Mouse (Mus musculus) kidney, postnatal 14 days (tissue): ENCODE measurements around the gene Klhl12.
"Not testable (repeated sequence)": the region's sequence is repeated elsewhere in the genome, so short reads cannot be mapped to it uniquely, and the experiment has no call there.

Experiments used
- DNase-seq: peaks from one replicate; pipeline ENCODE4 v3.0.0; 2022; ENCODE audit warnings: mixed read lengths

Klhl12 gene

DNA sequence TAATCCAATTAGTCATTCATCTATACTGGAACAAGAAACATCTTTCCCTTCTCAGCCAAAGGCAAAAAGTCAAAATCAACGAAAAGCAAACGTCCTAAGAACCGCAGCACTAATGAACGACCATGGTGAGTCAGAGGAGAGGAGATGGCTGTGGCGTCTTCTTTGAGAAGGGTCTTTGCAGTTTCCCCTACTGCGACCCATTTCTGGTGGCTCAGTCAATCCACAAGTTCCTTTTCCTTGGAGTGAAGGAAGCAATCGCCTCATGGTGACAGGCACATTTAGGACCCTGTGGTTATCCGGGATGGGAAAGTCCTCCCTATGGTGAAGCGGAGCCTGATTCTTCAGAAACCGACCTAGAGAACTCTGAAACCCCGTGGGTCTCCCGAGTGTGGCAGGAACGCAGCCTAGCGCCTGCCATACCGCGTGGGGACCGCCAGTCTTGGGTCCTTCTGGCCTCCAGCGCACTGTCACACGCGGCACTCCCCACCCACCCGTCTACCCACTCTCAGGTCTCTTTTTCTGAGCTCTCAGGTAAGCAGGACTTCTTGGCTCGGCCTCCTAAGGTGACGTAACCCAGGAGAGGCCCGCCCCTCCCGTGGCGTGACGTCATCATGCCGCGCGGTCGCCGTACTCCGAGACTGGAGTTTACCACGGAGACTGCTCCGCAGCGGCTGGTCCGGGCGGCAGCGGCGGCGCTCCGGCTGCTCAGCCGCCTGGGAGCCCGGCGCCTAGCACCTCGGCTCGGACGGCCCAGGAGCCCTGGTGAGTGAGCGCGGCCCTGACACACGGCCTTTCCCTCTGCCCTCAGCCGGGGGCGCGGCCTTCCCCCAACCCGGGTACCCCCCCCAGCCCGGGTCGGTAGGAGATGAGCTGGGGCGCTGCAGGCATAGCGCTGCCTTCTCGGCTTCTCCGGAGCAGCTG, at the start of gene Klhl12:
TSS of gene Klhl12 (plus strand) at position 628 of the 921 bp plus-strand sequence.
- peak; percentile 97 for DNase-seq

- DNase-seq, result no peak
These were observed 48.9 kb upstream of the Klhl12 start for GRCm38 (mm10) chr1:134406414-134406771.

DNA sequence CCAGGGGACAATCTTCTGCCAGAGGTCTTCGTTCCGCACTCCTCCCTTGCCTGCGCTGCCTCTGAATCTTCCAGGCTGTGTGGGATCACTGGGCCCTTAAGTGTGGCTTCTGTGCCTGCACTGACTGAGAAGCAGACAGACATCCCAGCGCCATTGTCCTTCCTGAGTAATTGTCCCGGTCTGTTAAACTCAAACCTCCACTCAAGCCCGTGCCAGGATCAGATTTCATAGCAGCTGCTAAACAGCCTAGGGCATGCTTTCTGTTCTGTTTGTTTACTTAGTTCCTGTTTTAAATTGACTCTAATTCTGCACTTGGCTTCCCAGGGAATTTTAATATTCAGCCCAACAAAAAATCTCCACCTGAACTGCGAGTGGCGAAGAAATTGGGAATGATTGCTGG, 47.3 kb upstream of the Klhl12 start:
- peak; percentile 43 for DNase-seq

GRCm38 (mm10) chr1:134411706-134412629, 43.4 kb upstream of the Klhl12 start:
- no peak for DNase-seq

DNA sequence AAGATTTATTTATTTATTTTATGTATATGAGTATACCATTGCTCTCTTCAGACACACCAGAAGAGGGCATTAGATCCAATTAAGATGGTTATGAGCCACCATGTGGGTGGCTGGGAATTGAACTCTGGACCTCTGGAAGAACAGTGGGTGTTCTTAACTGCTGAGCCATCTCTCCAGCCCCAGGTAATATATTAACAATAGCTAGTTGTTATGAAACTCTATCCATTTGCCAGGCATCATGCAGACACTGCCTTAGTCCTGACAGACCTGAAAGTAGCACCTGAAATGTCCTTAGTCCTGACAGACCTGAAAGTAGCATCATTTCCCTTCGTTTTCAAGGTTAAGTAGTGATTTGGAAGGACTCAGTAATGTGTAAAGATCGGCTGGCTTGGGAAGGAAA, 41.3 kb upstream of the Klhl12 start:
- DNase-seq, result no peak

DNA sequence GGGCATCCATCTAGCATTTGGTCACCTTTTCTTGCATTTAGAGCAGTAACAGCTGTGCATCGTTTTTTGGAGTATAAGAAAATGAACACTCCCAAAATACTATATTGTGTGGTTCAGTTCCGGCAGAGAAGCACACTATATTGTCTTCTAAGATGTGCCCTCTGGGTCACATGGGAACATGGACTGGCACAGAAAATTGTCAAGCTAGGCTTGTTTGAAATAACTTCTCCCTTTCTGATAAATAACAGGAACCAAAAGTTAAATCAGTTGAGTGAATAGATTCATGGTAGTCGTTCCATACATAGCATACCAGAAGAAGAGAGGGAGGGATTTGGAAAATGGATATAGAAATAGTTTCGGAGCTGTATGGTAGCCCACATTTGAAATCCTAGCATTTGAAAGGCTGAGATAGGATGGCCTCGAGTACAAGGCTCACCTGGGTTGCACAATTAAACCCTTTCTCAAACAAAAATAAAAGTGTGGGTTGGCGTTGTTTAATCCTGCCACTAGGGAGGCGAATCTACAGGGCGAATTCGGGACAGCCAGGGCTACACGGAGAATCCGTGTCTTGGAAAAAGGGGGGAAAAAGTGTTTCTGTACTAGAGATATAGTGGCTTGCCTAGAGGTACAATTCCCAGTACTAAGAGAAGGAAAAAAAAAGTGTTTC, 40.7 kb upstream of the Klhl12 start:
- DNase-seq, result no peak

- DNase-seq, result peak; percentile 99
These were observed 40.0 kb upstream of the Klhl12 start, which contains the start of gene Adipor1 for GRCm38 (mm10) chr1:134415168-134415831. Adipor1 (plus strand) TSS chr1:134415378.

DNA sequence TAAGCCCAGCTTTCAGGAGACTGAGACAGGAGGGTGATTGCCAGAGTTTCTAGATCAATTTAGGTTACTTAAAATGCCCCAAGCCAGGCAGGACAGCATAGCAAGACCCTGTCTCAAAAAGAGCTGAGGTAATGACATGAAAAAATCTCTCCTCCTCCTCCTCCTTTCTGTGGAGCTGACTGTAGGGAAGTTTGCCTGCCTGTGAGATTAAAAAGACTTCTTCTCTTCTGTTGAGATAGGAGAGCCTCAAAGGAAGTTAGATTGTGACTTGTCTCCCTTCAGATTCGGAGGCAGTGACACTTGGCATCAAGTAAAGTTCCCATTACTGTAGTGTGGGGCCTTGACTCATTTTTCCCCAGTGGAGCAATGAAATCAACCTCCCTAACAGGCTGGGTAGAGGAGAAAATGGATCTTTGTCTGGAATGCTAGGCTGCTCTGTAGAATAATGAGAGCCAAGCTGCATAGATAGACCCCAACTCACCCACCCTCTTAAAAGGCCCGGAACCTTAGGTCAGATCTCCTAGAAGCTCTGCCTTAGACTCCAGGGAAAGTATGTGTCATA, 36.8 kb upstream of the Klhl12 start:
- DNase-seq, result no peak

DNA sequence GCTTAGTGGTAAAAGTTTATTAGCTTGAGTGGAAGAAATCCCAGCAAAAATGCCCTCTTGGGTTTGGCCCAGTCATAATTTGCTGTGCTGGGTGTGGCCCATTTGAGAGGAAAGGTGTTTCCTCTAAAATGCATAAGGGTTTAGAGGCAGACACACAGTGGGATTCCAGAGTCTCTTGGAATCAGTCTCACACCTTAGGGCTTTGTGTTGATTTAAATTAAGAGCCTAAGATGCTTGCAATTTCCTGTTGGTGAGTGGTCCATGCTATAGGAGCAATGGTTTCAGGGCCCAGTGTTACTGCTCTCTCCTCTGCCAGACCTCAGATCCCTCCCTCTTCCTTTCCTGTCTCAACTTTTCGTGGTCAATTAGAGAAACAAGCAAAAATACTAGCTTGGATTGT, 36.2 kb upstream of the Klhl12 start:
- no peak for DNase-seq

DNA sequence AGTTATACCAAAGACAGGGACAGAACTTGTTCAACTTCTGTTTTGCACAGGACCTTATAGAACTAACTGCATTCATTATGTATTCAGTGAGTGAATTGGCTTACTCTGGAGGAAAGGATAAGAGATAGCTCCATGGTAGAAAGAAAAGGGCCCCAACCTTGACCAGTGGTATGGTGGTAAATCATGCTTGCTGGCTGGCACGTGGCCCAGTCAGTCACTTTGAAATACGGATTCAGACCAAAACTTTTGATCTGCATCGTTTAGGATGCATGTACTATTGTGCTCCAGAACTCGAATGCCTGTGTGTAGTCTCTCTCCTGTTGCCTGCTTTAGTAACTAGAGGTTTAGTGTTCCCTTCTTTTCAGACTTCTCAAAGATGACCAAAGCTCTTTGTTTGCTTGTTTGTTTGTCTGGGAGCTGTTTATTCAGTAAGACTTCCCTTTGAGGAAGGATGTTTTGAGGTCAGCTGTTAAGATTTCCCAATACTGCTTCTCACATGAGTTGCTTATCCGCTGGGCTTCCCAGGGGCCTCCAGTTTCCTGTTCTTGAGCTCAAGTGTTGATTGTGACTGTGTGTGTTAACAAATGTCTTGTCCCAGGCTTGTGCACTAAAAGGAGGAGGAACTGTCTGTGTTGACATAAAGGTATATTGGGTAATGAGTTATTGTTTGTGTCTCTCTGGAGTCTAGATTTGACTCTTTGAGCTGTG, 35.4 kb upstream of the Klhl12 start:
- DNase-seq, result peak; percentile 61

DNA sequence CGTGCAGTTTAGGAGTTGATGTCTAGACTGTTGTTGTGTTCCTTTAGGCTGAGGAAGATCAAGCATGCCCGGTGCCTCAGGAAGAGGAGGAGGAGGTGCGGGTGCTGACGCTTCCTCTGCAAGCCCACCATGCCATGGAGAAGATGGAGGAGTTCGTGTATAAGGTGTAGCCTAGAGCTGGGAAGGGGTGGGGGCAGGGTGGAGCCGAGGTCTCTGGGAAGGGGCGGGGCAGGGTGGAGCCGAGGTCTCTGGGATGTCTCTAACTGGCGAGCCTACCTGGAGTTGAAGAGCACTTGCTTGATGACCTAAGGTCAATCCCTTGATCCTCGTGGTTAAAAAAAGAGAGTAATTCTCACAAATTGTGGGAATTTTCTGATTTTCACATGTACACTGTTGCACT, 31.4 kb upstream of the Klhl12 start:
- no peak for DNase-seq

DNA sequence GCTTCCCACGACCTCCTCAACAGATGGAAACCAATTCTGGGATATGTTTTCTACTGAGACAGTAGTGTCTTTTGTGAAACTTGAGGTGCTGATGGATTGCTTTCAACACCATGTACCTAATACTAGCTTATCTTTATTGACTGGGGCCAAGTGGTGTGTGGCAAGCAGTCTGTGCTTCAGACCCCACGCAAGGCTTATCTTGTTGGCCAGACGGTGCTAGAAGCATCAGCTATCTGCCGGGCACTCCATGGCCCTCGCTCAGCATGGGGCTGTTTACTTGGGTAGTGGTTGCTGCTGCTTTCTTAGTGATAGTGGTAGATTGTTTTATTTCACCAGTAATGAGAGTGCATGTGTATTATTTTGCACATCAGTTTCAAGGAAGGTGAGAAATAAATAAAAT, 29.0 kb upstream of the Klhl12 start:
- DNase-seq, result no peak

- no peak for DNase-seq
These were observed 22.3 kb upstream of the Klhl12 start for GRCm38 (mm10) chr1:134433002-134433401.

DNA sequence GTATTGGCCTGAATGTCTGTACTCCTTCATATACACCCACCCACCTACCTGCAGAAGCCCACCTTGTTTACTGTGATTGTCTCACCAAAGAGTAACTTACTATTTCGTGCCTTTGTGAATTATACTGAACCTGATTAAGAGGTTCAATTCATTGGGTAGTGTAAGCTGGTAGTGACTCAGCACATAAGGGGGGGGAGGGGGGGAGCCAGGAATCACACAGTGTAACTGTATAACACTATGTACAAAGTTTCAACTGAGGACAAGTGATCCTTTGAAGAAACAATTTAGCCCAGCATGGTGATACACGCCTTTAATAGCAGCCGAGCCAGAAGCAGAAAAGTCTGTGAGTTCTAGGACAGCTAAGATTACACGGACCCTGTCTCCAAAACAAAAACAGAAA, 21.9 kb upstream of the Klhl12 start:
- no peak for DNase-seq

DNA sequence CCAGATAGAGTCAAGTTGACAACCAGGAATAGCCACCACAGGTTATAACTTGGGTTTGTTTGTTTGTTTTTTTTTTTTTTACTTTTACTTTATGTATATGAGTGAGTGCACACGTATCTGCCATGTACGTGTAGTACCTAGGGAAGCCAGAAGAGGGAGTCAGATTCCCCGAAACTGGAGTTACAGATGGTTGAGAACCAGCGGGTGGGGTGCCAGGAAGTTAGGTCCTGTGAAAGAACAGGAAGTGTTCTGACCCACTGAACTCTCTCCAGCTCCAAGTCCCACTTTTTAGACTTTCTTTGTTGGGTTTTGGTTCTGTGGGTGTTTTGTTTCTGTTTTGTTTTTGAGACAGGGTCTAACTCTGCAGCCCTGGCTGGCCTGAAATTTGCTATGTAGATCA, 19.9 kb upstream of the Klhl12 start:
- DNase-seq, result peak; percentile 39

DNA sequence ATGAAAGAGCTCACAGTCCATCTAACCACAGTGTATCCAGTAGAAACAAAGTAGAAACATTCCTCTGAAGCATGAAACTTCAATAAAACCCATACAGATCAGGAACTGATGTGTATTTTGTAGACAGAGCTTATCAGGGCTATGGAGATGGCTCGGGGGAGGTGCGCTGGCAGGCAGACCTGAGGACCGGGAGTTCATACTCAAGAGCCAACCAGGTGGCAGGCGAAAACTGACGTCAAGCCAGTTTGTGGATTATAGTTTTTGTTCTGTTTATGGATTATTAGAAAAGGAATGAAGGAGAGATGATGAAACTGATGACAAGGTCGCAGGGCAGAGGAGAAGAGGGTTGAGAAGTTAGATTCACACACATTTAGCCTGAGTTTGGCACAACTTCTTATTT, 14.9 kb upstream of the Klhl12 start:
- DNase-seq, result no peak

DNA sequence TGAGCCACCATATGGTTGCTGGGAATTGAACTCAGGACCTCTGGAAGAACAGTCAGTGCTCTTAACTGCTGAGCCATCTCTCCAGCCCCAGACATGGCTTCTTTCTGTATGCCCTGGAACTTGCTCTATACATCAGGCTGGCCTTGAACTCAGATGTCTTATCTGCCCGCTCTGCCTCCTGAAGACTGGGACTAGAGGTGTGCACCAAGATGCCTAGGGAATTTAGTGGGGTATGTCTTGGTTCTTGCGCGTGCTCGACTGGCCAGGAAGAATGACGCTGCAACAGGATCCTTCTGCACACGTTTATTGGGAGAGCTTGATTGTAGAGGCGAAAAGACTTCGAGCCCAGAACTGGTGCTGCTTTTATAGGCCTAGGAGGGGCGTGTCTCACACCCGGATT, 13.6 kb upstream of the Klhl12 start:
- not testable (repeated sequence) for DNase-seq

DNA sequence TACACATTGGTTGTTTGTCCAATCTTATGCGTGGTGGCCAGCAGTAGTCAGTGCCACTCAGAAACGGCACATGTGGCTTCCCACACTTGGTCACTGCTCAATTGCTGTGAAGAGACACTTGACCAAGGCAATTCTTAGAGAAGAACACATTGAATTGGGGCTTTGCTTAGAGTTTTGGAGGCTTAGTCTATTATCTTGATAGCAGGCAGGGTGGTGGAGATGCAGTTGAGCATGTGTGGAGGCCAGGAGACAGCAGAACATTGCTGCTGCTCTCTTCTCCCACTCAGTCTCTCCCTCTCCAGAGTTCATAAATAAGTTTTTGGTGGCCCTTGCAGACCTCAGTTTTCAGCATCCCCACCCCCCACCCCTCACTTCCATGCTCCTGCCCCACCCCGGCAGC, 12.9 kb upstream of the Klhl12 start:
- DNase-seq, result no peak

GRCm38 (mm10) chr1:134443288-134443687, 12.0 kb upstream of the Klhl12 start:
- DNase-seq, result not testable (repeated sequence)

DNA sequence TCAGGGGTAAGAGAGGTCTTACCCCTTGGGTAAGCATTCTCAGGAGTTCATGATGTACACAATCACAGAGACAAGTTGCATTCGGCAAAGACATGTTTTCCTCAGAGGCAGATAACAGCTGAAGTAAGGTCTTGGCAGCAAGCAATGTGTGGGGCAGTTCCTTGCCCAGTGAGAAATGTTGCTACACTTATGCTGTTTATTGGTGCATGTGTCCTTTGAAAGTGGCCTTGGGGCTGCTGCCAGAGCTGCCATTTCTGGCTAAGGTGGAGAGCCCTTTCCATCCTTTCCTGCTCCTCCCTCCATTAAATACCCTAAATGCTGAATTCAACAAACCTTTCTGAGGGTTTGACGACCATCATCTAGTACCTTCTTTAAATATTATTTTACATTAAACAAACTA, 9.9 kb upstream of the Klhl12 start:
- DNase-seq, result no peak

DNA sequence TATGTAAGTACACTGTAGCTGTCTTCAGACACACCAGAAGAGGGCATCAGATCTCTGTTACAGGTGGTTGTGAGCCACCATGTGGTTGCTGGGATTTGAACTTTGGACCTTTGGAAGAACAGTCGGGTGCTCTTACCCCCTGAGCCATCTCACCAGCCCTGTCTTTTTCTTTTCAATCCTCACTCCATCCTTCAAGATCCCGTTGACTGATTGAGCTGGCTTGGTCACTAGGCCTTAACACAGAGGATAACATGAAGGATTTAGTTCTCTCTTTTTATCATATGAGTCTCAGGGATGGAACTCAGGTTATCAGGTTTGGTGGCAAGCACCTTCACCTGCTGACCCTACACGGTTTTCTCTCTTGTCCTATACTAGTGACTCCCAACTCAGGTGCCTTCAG, 6.8 kb upstream of the Klhl12 start:
- not testable (repeated sequence) for DNase-seq

DNA sequence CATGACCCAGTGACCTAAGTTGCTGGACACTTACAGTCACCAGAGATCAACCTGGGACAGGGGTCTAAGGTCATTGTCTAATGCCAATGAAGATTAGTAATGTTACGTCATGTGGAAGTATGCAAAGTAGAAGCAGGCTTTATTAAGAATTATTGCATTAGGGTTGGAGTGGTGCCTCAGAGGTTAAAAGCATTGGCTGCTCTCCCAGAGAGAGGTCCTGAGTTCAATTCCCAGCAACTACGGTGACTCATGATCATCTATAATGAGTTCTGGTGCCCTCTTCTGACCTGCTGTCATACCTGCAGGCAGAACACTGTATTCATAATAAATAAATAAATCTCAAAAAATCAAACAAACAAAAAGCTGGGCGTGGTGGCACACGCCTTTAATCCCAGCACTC, 5.1 kb upstream of the Klhl12 start:
- no peak for DNase-seq
